Mouse (Mus musculus) adrenal gland, adult 2 months (tissue): ENCODE measurements at regions not wholly inside any gene's neighbourhood (a gene's known extent, or its start where the extent isn't known, plus 50 kb on each side); places are given as distances from the start of the nearest gene placed in this dataset.
A peak's percentile ranks its signal among the peaks of the same experiment; 100 is the strongest.

Experiments used
- DNase-seq: peaks from one replicate; pipeline ENCODE4 v3.0.0; 2021

- no peak for DNase-seq
These were observed 560.8 kb downstream of the Gm43517 start for GRCm38 (mm10) chr12:49945628-49946220.

- no peak for DNase-seq
These were observed 561.8 kb downstream of the Gm43517 start for GRCm38 (mm10) chr12:49946752-49947260.

GRCm38 (mm10) chr12:49950986-49951385 is 566.0 kb downstream of the Gm43517 start:
- DNase-seq = no peak

GRCm38 (mm10) chr12:49951821-49952220 is 566.8 kb downstream of the Gm43517 start:
- peak; percentile 11 for DNase-seq

- peak; percentile 34 for DNase-seq
These were observed 583.1 kb downstream of the Gm43517 start for GRCm38 (mm10) chr12:49968072-49968471.

- DNase-seq = no peak
These were observed 584.6 kb downstream of the Gm43517 start for GRCm38 (mm10) chr12:49969546-49969945.

GRCm38 (mm10) chr12:49974591-49975323 is 589.8 kb downstream of the Gm43517 start:
- no peak for DNase-seq

- no peak for DNase-seq
These were observed 590.6 kb downstream of the Gm43517 start for GRCm38 (mm10) chr12:49975553-49975952.

- no peak for DNase-seq
These were observed 607.6 kb downstream of the Gm43517 start for GRCm38 (mm10) chr12:49992501-49993079.

- peak; percentile 5 for DNase-seq
These were observed 610.0 kb downstream of the Prkd1 start for GRCm38 (mm10) chr12:50038808-50039374.

- DNase-seq = no peak
These were observed 587.6 kb downstream of the Prkd1 start for GRCm38 (mm10) chr12:50061286-50061685.

- DNase-seq = no peak
These were observed 582.5 kb downstream of the Prkd1 start for GRCm38 (mm10) chr12:50066394-50066793.

- no peak for DNase-seq
These were observed 577.1 kb downstream of the Prkd1 start for GRCm38 (mm10) chr12:50071797-50072196.

GRCm38 (mm10) chr12:50072359-50072758 is 576.5 kb downstream of the Prkd1 start:
- no peak for DNase-seq

- DNase-seq = no peak
These were observed 575.2 kb downstream of the Prkd1 start for GRCm38 (mm10) chr12:50073684-50074083.

GRCm38 (mm10) chr12:50081157-50081556 is 567.7 kb downstream of the Prkd1 start:
- no peak for DNase-seq

- no peak for DNase-seq
These were observed 567.3 kb downstream of the Prkd1 start for GRCm38 (mm10) chr12:50081571-50081970.

GRCm38 (mm10) chr12:50084517-50084916 is 564.4 kb downstream of the Prkd1 start:
- DNase-seq = no peak

GRCm38 (mm10) chr12:50111246-50112044 is 537.5 kb downstream of the Prkd1 start:
- no peak for DNase-seq

GRCm38 (mm10) chr12:50112081-50112491 is 536.8 kb downstream of the Prkd1 start:
- DNase-seq = no peak

- DNase-seq = no peak
These were observed 533.0 kb downstream of the Prkd1 start for GRCm38 (mm10) chr12:50115855-50116254.

- DNase-seq = no peak
These were observed 530.6 kb downstream of the Prkd1 start for GRCm38 (mm10) chr12:50118346-50118745.
